Mouse (Mus musculus) kidney, adult 2 months (tissue): ENCODE measurements around the gene Exosc5.

Source experiments
- CTCF ChIP-seq: fragments of 200-500 bp; conservative IDR thresholded peaks from 2 replicates; pipeline ENCODE4 v1.5.1; 2011; ENCODE audit warnings: low read depth, mild to moderate bottlenecking, control low read depth, low read length, moderate library complexity, mixed read lengths; ENCODE audit not compliant: insufficient read depth, insufficient read length
- POLR2A ChIP-seq: fragments of 200-500 bp; IDR thresholded peaks from one replicate; pipeline ENCODE4 v1.6.1; 2011; ENCODE audit warnings: low read depth, low read length, control low read depth

DNA sequence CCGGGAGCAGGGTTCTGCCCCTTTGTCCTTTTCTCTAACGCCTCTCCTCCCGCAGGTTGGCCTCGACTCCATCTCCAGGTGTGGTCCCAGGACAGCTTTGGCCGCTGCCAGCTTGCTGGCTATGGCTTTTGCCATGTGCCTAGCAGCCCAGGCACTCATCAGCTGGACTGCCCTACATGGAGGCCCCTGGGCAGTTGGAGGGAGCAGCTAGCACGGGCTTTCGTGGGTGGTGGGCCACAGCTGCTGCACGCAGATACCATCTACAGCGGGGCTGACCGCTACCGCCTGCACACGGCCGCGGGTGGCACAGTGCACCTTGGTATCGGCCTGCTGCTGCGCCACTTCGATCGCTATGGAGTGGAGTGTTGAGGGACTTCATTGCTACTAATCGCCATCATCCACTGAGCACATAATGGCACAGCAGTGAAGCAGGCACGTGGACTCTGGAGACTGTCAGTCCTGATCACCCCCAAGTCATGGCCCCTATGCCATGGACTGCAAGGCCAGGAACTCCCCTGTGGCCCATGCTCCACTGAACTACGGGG is 27.0 kb downstream of the Exosc5 start:
- TF ChIP-seq POLR2A (no peak), CTCF (no peak)
